Mouse (Mus musculus): ENCODE measurements at regions not wholly inside any gene's neighbourhood (a gene's known extent, or its start where the extent isn't known, plus 50 kb on each side); places are given as distances from the start of the nearest gene placed in this dataset.

GRCm38 (mm10) chr3:156382919-156383318 lies 178.7 kb upstream of the Negr1 start:
- TF ChIP-seq GATA1 (IDR thresholded peaks at IDR 0.05; ENCODE audit: borderline replicate concordance, low read length) (no peak), FLI1 (IDR thresholded peaks at IDR 0.05; ENCODE audit: low read length) (no peak)
